Mouse (Mus musculus) CH12.LX (cell line): ENCODE data around the gene Wfikkn1. TPM values are rescaled to one million over a fixed set of nuclear protein-coding genes. Genes with fewer than 3 reads are reported as not detected.

ENCODE experiments used
- DNase-seq: peaks from one replicate; pipeline ENCODE4 v3.0.0-alpha.2; 2013; ENCODE audit errors: extremely low read depth
- H3K27ac ChIP-seq: 2 replicates; pipeline ENCODE4 v1.5.1; 2012; ENCODE audit warnings: low read depth, mild to moderate bottlenecking, control low read depth, moderate library complexity; ENCODE audit not compliant: insufficient read depth
- H3K27me3 ChIP-seq: replicated peaks from 2 replicates; pipeline ENCODE3; 2012; ENCODE audit warnings: inconsistent platforms
- H3K36me3 ChIP-seq, 2 experiments: replicated peaks in 1 of 2; 2 replicates each; pipeline versions ENCODE3 to v1.6.1; 2012; ENCODE audit warnings: inconsistent platforms in 1 of 2, low read length in 1 of 2, mild to moderate bottlenecking in 1 of 2, mixed read lengths in 1 of 2, moderate library complexity in 1 of 2; ENCODE audit not compliant: control insufficient read depth in 1 of 2, insufficient read depth in 1 of 2
- H3K4me1 ChIP-seq, 2 experiments: 2 replicates each; pipeline ENCODE4 v1.6.1; 2012; ENCODE audit warnings: inconsistent platforms in 1 of 2, moderate library complexity in 1 of 2; ENCODE audit not compliant: insufficient read depth in 2 of 2, control insufficient read depth in 1 of 2
- H3K4me2 ChIP-seq: 2 replicates; pipeline ENCODE4 v1.6.1; 2012; ENCODE audit warnings: low read depth, mild to moderate bottlenecking, control low read depth; ENCODE audit not compliant: poor library complexity, insufficient read depth, severe bottlenecking
- H3K4me3 ChIP-seq, 3 experiments: fragments of 150-350 bp in 1 of 3; sonication (generic) in 1 of 3; replicated peaks in 1 of 3; 2 replicates each; pipeline versions ENCODE3 to v1.5.1; 2011 to 2012; ENCODE audit warnings: low read depth in 2 of 3, low read length in 2 of 3, mild to moderate bottlenecking in 2 of 3, moderate library complexity in 2 of 3, control low read depth in 1 of 3, improper control_type of control experiment in 1 of 3, inconsistent platforms in 1 of 3, mixed read lengths in 1 of 3; ENCODE audit not compliant: poor library complexity in 1 of 3
- H3K79me2 ChIP-seq: replicated peaks from 2 replicates; pipeline ENCODE4 v1.6.1; 2012; ENCODE audit warnings: mild to moderate bottlenecking, moderate library complexity; ENCODE audit not compliant: control insufficient read depth, poor library complexity, insufficient read depth, severe bottlenecking; ENCODE audit errors: extremely low read depth
- H3K9ac ChIP-seq: 2 replicates; pipeline ENCODE4 v1.6.1; 2012; ENCODE audit warnings: low read depth, mild to moderate bottlenecking, control low read depth, moderate library complexity; ENCODE audit not compliant: insufficient read depth
- H3K9me3 ChIP-seq: replicated peaks from 2 replicates; pipeline ENCODE3; 2012; ENCODE audit warnings: low read length, inconsistent platforms, mixed read lengths
- BHLHE40 ChIP-seq: IDR thresholded peaks from 2 replicates; pipeline ENCODE4 v1.6.1; 2011; ENCODE audit warnings: mild to moderate bottlenecking, low read depth, low read length, improper control_type of control experiment
- CHD1 ChIP-seq: IDR thresholded peaks from 2 replicates; pipeline ENCODE4 v1.6.1; 2012; ENCODE audit warnings: low read depth, low read length, improper control_type of control experiment, inconsistent platforms
- CHD2 ChIP-seq: IDR thresholded peaks from 2 replicates; pipeline ENCODE4 v1.6.1; 2011; ENCODE audit warnings: low read length, improper control_type of control experiment
- CTCF ChIP-seq, 2 experiments: IDR thresholded peaks in 1 of 2; conservative IDR thresholded peaks in 1 of 2; 2 replicates each; pipeline ENCODE4 v1.5.1; 2011 to 2012; ENCODE audit warnings: low read depth in 2 of 2, low read length in 2 of 2, improper control_type of control experiment in 1 of 2, inconsistent platforms in 1 of 2, mild to moderate bottlenecking in 1 of 2, moderate library complexity in 1 of 2
- E2F4 ChIP-seq: IDR thresholded peaks from 2 replicates; pipeline ENCODE4 v1.6.1; 2011; ENCODE audit warnings: low read depth, low read length, improper control_type of control experiment; ENCODE audit not compliant: insufficient replicate concordance
- ELF1 ChIP-seq: IDR thresholded peaks from 2 replicates; pipeline ENCODE4 v1.6.1; 2014; ENCODE audit warnings: low read depth, mild to moderate bottlenecking, inconsistent platforms, low read length, improper control_type of control experiment
- EP300 ChIP-seq: IDR thresholded peaks from 2 replicates; pipeline ENCODE4 v1.6.1; 2011; ENCODE audit warnings: low read length, improper control_type of control experiment
- GABPA ChIP-seq: IDR thresholded peaks from 2 replicates; pipeline ENCODE4 v1.6.1; 2012; ENCODE audit warnings: low read depth, low read length, improper control_type of control experiment, inconsistent platforms; ENCODE audit not compliant: insufficient replicate concordance
- HCFC1 ChIP-seq: IDR thresholded peaks from 2 replicates; pipeline ENCODE4 v1.6.1; 2012; ENCODE audit warnings: low read depth, mild to moderate bottlenecking, inconsistent platforms, low read length, improper control_type of control experiment
- IRF4 ChIP-seq: IDR thresholded peaks from 2 replicates; pipeline ENCODE4 v1.6.1; 2014; ENCODE audit warnings: low read depth, mild to moderate bottlenecking, inconsistent platforms, low read length, improper control_type of control experiment
- JUND ChIP-seq: conservative IDR thresholded peaks from 2 replicates; pipeline ENCODE4 v1.6.1; 2011; ENCODE audit warnings: low read depth, low read length, improper control_type of control experiment
- KAT2A ChIP-seq: IDR thresholded peaks from 2 replicates; pipeline ENCODE4 v1.6.1; 2012; ENCODE audit warnings: low read length, improper control_type of control experiment, inconsistent platforms; ENCODE audit not compliant: insufficient replicate concordance
- MAFK ChIP-seq: IDR thresholded peaks from 2 replicates; pipeline ENCODE4 v1.6.1; 2011; ENCODE audit warnings: low read length, improper control_type of control experiment; ENCODE audit not compliant: insufficient replicate concordance
- MAZ ChIP-seq: IDR thresholded peaks from 2 replicates; pipeline ENCODE4 v1.6.1; 2012; ENCODE audit warnings: low read depth, mild to moderate bottlenecking, inconsistent platforms, low read length, improper control_type of control experiment, moderate library complexity
- MEF2A ChIP-seq: IDR thresholded peaks from 2 replicates; pipeline ENCODE4 v1.6.1; 2014; ENCODE audit warnings: low read depth, mild to moderate bottlenecking, inconsistent platforms, low read length, improper control_type of control experiment, borderline replicate concordance
- MXI1 ChIP-seq: IDR thresholded peaks from 2 replicates; pipeline ENCODE4 v1.6.1; 2011; ENCODE audit warnings: mild to moderate bottlenecking, low read depth, low read length, improper control_type of control experiment
- MYC ChIP-seq: IDR thresholded peaks from 2 replicates; pipeline ENCODE4 v1.6.1; 2011; ENCODE audit warnings: low read depth, mild to moderate bottlenecking, improper control_type of control experiment, low read length
- NELFE ChIP-seq: IDR thresholded peaks from 2 replicates; pipeline ENCODE4 v1.6.1; 2011; ENCODE audit warnings: low read depth, low read length, improper control_type of control experiment
- PAX5 ChIP-seq: IDR thresholded peaks from 2 replicates; pipeline ENCODE4 v1.6.1; 2012; ENCODE audit warnings: low read length, inconsistent platforms, mixed read lengths
- POLR2A ChIP-seq: IDR thresholded peaks from 2 replicates; pipeline ENCODE4 v1.6.1; 2011; ENCODE audit warnings: low read depth, mild to moderate bottlenecking, improper control_type of control experiment, low read length
- POLR2AphosphoS2 ChIP-seq: IDR thresholded peaks from 2 replicates; pipeline ENCODE4 v1.6.1; 2011; ENCODE audit warnings: low read depth, low read length, improper control_type of control experiment
- RAD21 ChIP-seq: IDR thresholded peaks from 2 replicates; pipeline ENCODE4 v1.6.1; 2011; ENCODE audit warnings: low read depth, mild to moderate bottlenecking, low read length, improper control_type of control experiment, moderate library complexity
- RCOR1 ChIP-seq: conservative IDR thresholded peaks from 2 replicates; pipeline ENCODE4 v1.6.1; 2012; ENCODE audit warnings: low read depth, mild to moderate bottlenecking, inconsistent platforms, low read length, improper control_type of control experiment
- SIN3A ChIP-seq: IDR thresholded peaks from 2 replicates; pipeline ENCODE4 v1.6.1; 2012; ENCODE audit warnings: low read length, improper control_type of control experiment, inconsistent platforms
- SMC3 ChIP-seq: IDR thresholded peaks from 2 replicates; pipeline ENCODE4 v1.6.1; 2011; ENCODE audit warnings: low read depth, low read length, improper control_type of control experiment
- TBP ChIP-seq: conservative IDR thresholded peaks from 2 replicates; pipeline ENCODE4 v1.6.1; 2011; ENCODE audit warnings: low read depth, low read length, improper control_type of control experiment
- TCF12 ChIP-seq: IDR thresholded peaks from 2 replicates; pipeline ENCODE4 v1.6.1; 2014; ENCODE audit warnings: low read depth, mild to moderate bottlenecking, inconsistent platforms, low read length, improper control_type of control experiment
- UBTF ChIP-seq: IDR thresholded peaks from 2 replicates; pipeline ENCODE4 v1.6.1; 2012; ENCODE audit warnings: low read depth, mild to moderate bottlenecking, inconsistent platforms, low read length, improper control_type of control experiment, moderate library complexity
- USF1 ChIP-seq: IDR thresholded peaks from 2 replicates; pipeline ENCODE4 v1.6.1; 2014; ENCODE audit warnings: low read depth, mild to moderate bottlenecking, inconsistent platforms, low read length, improper control_type of control experiment
- ZC3H11A ChIP-seq: IDR thresholded peaks from 2 replicates; pipeline ENCODE4 v1.6.1; 2012; ENCODE audit warnings: low read depth, mild to moderate bottlenecking, inconsistent platforms, low read length, improper control_type of control experiment
- ZKSCAN1 ChIP-seq: IDR thresholded peaks from 2 replicates; pipeline ENCODE4 v1.6.1; 2012; ENCODE audit warnings: low read depth, inconsistent platforms, low read length, improper control_type of control experiment, borderline replicate concordance
- ZMIZ1 ChIP-seq: IDR thresholded peaks from 2 replicates; pipeline ENCODE4 v1.6.1; 2012; ENCODE audit warnings: low read depth, mild to moderate bottlenecking, inconsistent platforms, low read length, improper control_type of control experiment
- ZNF384 ChIP-seq: IDR thresholded peaks from 2 replicates; pipeline ENCODE4 v1.6.1; 2012; ENCODE audit warnings: low read depth, low read length, improper control_type of control experiment, inconsistent platforms
- dilution Hi-C: fragments of 300-500 bp; cut with MboI; formaldehyde crosslinking; loops from 2 replicates; pipeline ENCODE4 v1.14.3; 2020; ENCODE audit warnings: low sequenced_read_pairs; ENCODE audit not compliant: extremely low pct_unique_long_range_greater_than_20kb, extremely low pct_ligation_motif_present
- in situ Hi-C: fragments of 300-500 bp; cut with MboI; formaldehyde crosslinking; loops from 3 replicates; pipeline ENCODE4 v1.14.3; 2019; ENCODE audit warnings: low sequenced_read_pairs, low pct_ligation_motif_present, low pct_unique_long_range_greater_than_20kb, mixed read lengths
- polyA plus RNA-seq: library from polyadenylated mRNA; unstranded; fragments of >175 nt; gene quantifications from 2 replicates; pipeline ENCODE4 v1.2.1, GENCODE M21; 2012; ENCODE audit warnings: low read depth; ENCODE audit not compliant: insufficient read length
- total RNA-seq, 2 experiments: library from RNA; depleted of rRNA; stranded (reverse); fragments of 300-350 nt in 1 of 2; fragments of >200 nt in 1 of 2; gene quantifications; 2 replicates each; pipeline ENCODE4 v1.2.3; 2012 to 2014

The Wfikkn1 gene
- total and polyA plus RNA-seq, 3 experiments = 0.34 to 0.69 TPM; not detected in 1

GRCm38 (mm10) chr17:25840519-25840918 lies 40.1 kb downstream of the Wfikkn1 start:
- peaks cover 12 to 15% of the 10 kb centered on the region in 2 experiments for H3K4me1 ChIP-seq

GRCm38 (mm10) chr17:25839455-25840235 lies 41.0 kb downstream of the Wfikkn1 start:
- Histone ChIP-seq H3K27me3 (no peaks in the 10 kb centered on the region), H3K36me3 (peaks cover 73 to 84% of the 10 kb centered on the region in 2 experiments), H3K27ac (no peak overlapping the region), H3K4me2 (no peak overlapping the region), H3K4me3 (no peak overlapping the region), H3K4me1 (peaks cover 14 to 15% of the 10 kb centered on the region in 2 experiments), H3K9me3 (no peaks in the 10 kb centered on the region), H3K79me2 (peaks cover 14% of the 10 kb centered on the region), H3K9ac (no peak overlapping the region)
- no peak for DNase-seq
- dilution Hi-C loops (no loop called here), in situ Hi-C loops (no loop called here)
- TF ChIP-seq RAD21 = no peak
- no peak for TF ChIP-seq RCOR1
- no peak for TF ChIP-seq ELF1
- no peak for TF ChIP-seq EP300
- TF ChIP-seq CHD2 = no peak
- no peak for TF ChIP-seq MAFK
- TF ChIP-seq SIN3A = no peak
- TF ChIP-seq TBP = no peak
- TF ChIP-seq KAT2A = no peak
- no peak for TF ChIP-seq ZKSCAN1
- no peak for TF ChIP-seq ZC3H11A
- TF ChIP-seq UBTF = no peak
- no peak for TF ChIP-seq MAZ
- no peak for TF ChIP-seq CTCF (conservative IDR thresholded peaks at IDR 0.05 in 1 of 2, IDR thresholded peaks at IDR 0.05 in 1 of 2; ENCODE audit: low read depth in 2 of 2, low read length in 2 of 2)
- no peak for TF ChIP-seq MYC
- TF ChIP-seq BHLHE40 = no peak
- no peak for TF ChIP-seq ZMIZ1
- no peak for TF ChIP-seq GABPA
- TF ChIP-seq CHD1 = no peak
- no peak for TF ChIP-seq HCFC1

More at GRCm38 (mm10) chr17:25840519-25840918, 40.1 kb downstream of the Wfikkn1 start:
- no peaks in the 10 kb centered on the region for H3K9me3 ChIP-seq
- H3K9ac ChIP-seq = no peak overlapping the region
- dilution Hi-C loops (no loop called here), in situ Hi-C loops (no loop called here)
- H3K27me3 ChIP-seq = no peaks in the 10 kb centered on the region
- peaks cover 14% of the 10 kb centered on the region for H3K79me2 ChIP-seq
- DNase-seq = no peak
- TF ChIP-seq NELFE = no peak
- no peak for TF ChIP-seq KAT2A
- no peak for TF ChIP-seq ZNF384
- TF ChIP-seq SMC3 = no peak
- no peak for TF ChIP-seq E2F4
- no peak for TF ChIP-seq USF1
- TF ChIP-seq POLR2AphosphoS2 = no peak
- TF ChIP-seq ELF1 = no peak
- no peak for TF ChIP-seq SIN3A
- no peak for TF ChIP-seq IRF4
- TF ChIP-seq POLR2A = no peak
- TF ChIP-seq MAZ = no peak
- TF ChIP-seq MXI1 = no peak
- no peak for TF ChIP-seq TCF12
- TF ChIP-seq MEF2A = no peak
- TF ChIP-seq PAX5 = no peak
- TF ChIP-seq UBTF = no peak
- TF ChIP-seq GABPA = no peak
- TF ChIP-seq JUND = no peak
- H3K4me2 ChIP-seq = no peak overlapping the region
- no peak overlapping the region for H3K4me3 ChIP-seq
- H3K36me3 ChIP-seq = peaks cover 69 to 83% of the 10 kb centered on the region in 2 experiments
- no peak overlapping the region for H3K27ac ChIP-seq
